Mouse (Mus musculus): ENCODE measurements around the gene Rsph10b. TPM values are rescaled to one million over a fixed set of nuclear protein-coding genes. Genes with fewer than 3 reads are reported as not detected.
A peak's percentile ranks its signal among the peaks of the same experiment; 100 is the strongest.
"Not testable (repeated sequence)": the region's sequence is repeated elsewhere in the genome, so short reads cannot be mapped to it uniquely, and the experiment has no call there.

The Rsph10b gene
- polyA plus RNA-seq, 1 experiment from 2014 or later = 3.9 TPM

GRCm38 (mm10) chr5:143999409-143999808 lies 66.6 kb downstream of the Rsph10b start:
- Histone ChIP-seq H3K27me3 (ENCODE audit: control insufficient read depth, insufficient read depth, low read length) (no peaks in the 10 kb centered on the region), H3K4me3 (replicated peaks; ENCODE audit: low read length) (no peak overlapping the region), H3K4me1 (replicated peaks; ENCODE audit: control insufficient read depth, insufficient read depth, low read length) (no peaks in the 10 kb centered on the region), H3K4me2 (replicated peaks) (no peak overlapping the region), H3K9ac (no peak overlapping the region), H3K9me3 (ENCODE audit: control insufficient read depth, low read length) (no peaks in the 10 kb centered on the region), H3K27ac (no peak overlapping the region), H3K36me3 (replicated peaks; ENCODE audit: control insufficient read depth, insufficient read depth) (peaks cover 100% of the 10 kb centered on the region)
- WGBS = 86% methylated on average over 1 of the region's 1 CpGs
- no peak for DNase-seq (ENCODE audit: low spot score)
- no peak for ATAC-seq (ENCODE audit: low FRiP score)

DNA sequence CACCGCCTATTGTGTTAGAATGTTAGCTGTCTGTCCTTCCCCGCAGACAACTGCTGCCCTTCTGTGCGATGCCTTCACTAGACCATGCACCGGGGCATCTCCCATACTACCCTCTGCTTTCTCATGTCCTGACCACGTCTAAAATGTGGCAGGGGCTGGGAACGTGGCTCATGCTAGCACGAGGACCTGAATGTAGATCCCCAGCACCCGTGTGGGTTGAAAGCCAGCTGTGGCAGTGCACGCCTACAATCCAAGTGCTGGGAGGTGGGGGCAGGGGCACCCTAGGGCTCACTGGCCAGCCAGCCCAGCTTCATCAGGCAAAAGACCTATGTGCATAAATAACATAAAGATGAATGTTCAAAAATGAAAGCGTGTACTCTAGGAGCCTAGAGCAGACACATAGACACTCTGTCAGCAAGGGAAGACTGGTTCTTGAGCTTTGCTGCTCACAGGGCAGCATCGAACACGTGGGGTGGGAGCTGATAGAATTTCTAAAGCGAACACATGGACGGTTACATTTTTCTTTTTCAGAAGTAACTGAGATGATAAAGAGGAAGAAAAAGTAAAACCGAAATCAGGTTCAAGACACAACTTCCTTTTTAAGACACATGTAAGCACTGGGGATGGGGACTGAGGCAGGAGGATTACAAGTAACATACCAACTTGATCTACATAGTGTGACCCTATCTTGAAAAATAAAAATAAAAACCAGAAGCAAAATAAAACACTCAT lies 69.8 kb downstream of the Rsph10b start:
- Histone ChIP-seq H3K9me3 (ENCODE audit: control insufficient read depth, low read length) (no peaks in the 10 kb centered on the region), H3K4me2 (replicated peaks) (no peak overlapping the region), H3K27me3 (ENCODE audit: control insufficient read depth, insufficient read depth, low read length) (no peaks in the 10 kb centered on the region), H3K27ac (no peak overlapping the region), H3K9ac (no peak overlapping the region), H3K4me1 (replicated peaks; ENCODE audit: control insufficient read depth, insufficient read depth, low read length) (no peaks in the 10 kb centered on the region), H3K36me3 (replicated peaks; ENCODE audit: control insufficient read depth, insufficient read depth) (peaks cover 92% of the 10 kb centered on the region), H3K4me3 (replicated peaks; ENCODE audit: low read length) (no peak overlapping the region)
- DNase-seq (ENCODE audit: low spot score) (no peak), ATAC-seq (ENCODE audit: low FRiP score) (no peak)
- WGBS = 96% methylated on average over 15 of the region's 15 CpGs

DNA sequence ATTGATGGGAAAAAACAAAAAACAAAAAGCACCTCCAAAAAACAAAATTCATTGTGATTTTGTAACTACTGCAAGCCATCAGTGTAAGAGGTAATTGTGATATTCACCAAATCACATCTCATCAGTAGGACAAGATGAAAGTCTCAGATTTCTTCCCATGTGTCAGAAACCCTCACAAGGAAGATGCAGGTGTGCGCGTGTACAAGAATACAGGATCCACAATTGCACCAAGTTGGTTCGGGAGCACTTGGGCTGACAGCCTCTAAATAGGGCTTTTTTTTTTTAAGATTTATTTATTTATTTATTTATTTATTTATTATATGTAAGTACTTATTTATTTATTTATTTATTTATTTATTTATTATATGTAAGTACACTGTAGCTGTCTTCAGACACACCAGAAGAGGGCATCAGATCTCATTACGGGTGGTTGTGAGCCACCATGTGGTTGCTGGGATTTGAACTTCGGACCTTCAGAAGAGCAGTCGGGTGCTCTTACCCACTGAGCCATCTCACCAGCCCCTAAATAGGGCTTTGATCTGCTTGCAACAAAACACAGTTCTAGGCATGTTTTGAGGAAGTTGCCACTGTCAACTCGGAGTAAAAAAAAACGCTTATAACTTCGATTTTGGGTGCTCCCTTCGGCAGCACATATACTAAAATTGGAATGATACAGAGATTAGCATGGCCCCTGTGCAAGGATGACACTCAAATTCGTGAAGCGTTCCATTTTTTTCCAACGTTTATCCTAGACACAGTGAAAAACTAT lies 80.7 kb downstream of the Rsph10b start:
- Histone ChIP-seq H3K4me3 (replicated peaks; ENCODE audit: low read length) (peak overlapping the region; percentile 90), H3K4me2 (replicated peaks) (peak overlapping the region; percentile 60), H3K9ac (peak overlapping the region; percentile 78), H3K36me3 (replicated peaks; ENCODE audit: control insufficient read depth, insufficient read depth) (peaks cover 41% of the 10 kb centered on the region)
- not testable (repeated sequence) for DNase-seq (ENCODE audit: low spot score); ATAC-seq (ENCODE audit: low FRiP score); H3K4me1 ChIP-seq (replicated peaks; ENCODE audit: control insufficient read depth, insufficient read depth, low read length); H3K27me3 ChIP-seq (ENCODE audit: control insufficient read depth, insufficient read depth, low read length); H3K9me3 ChIP-seq (ENCODE audit: control insufficient read depth, low read length); H3K27ac ChIP-seq
- WGBS = 72% methylated on average over 12 of the region's 13 CpGs

DNA sequence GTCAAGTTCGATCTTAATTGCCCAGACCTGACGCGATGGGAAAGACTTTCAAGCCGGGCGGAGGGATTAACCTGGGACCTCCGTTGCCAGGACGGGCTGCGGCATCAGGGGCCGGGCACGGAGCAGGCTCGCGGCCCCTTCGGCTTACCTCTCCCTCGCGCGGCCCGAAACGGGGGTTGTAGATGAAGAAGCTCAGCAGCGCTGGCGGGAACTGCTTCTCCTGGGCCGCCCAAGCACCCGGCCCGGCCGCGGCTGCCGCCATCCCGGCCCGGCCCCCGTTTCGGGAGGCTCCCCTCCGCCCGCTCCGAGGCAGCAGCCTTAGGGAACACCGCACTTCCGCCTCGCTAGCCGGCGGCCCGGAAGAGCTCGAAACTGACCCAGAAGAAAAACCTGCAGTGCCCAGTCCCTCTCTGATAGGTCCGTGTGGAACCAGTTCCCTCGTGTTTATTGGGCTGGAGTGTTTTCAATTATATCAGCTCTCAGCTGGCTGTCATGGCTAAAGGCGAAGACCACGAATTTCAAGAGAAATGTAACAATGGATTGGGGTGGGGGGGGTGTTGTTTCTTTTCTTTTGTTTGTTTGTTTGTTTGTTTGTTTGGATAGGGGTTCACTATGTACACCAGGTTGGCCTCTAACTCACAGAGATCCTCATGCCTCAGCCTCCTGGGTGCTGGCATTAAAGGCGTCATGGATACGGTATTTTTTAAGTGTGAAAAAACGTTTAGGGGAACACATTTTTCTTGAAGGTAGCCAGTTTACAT lies 81.9 kb downstream of the Rsph10b start, which contains the start of gene Ccz1:
Gene Ccz1, minus strand, starts transcription at position 327 of the 761 bp plus-strand sequence.
- H3K27ac ChIP-seq = peak within 1 kb of the TSS; percentile 79
- peak within 1 kb of the TSS; percentile 78 for H3K9ac ChIP-seq
- peak within 1 kb of the TSS; percentile 90 for H3K4me3 ChIP-seq (replicated peaks; ENCODE audit: low read length)
- peaks cover 7% of the 10 kb centered on the region; the same call in 1 of the 2 replicates for H3K4me1 ChIP-seq (replicated peaks; ENCODE audit: control insufficient read depth, insufficient read depth, low read length)
- H3K36me3 ChIP-seq (replicated peaks; ENCODE audit: control insufficient read depth, insufficient read depth) = peaks cover 29% of the 10 kb centered on the region
- ATAC-seq (ENCODE audit: low FRiP score) = peak; percentile 99
- 4% methylated on average over 46 of the region's 47 CpGs for WGBS
- DNase-seq (ENCODE audit: low spot score) = peak; percentile 83
- no peaks in the 10 kb centered on the region for H3K9me3 ChIP-seq (ENCODE audit: control insufficient read depth, low read length)
- peak within 1 kb of the TSS; percentile 60 for H3K4me2 ChIP-seq (replicated peaks)
- H3K27me3 ChIP-seq (ENCODE audit: control insufficient read depth, insufficient read depth, low read length) = no peaks in the 10 kb centered on the region

GRCm38 (mm10) chr5:144015312-144015650 lies 82.4 kb downstream of the Rsph10b start:
- H3K27me3 ChIP-seq (ENCODE audit: control insufficient read depth, insufficient read depth, low read length) = no peaks in the 10 kb centered on the region
- H3K27ac ChIP-seq = no peak overlapping the region
- peaks cover 7% of the 10 kb centered on the region; the same call in 1 of the 2 replicates for H3K4me1 ChIP-seq (replicated peaks; ENCODE audit: control insufficient read depth, insufficient read depth, low read length)
- no peaks in the 10 kb centered on the region for H3K9me3 ChIP-seq (ENCODE audit: control insufficient read depth, low read length)
- WGBS = 82% methylated on average over 3 of the region's 3 CpGs
- H3K36me3 ChIP-seq (replicated peaks; ENCODE audit: control insufficient read depth, insufficient read depth) = peaks cover 24% of the 10 kb centered on the region
- H3K9ac ChIP-seq = peak overlapping the region; percentile 78
- H3K4me2 ChIP-seq (replicated peaks) = peak overlapping the region; percentile 60
- ATAC-seq (ENCODE audit: low FRiP score) (no peak), DNase-seq (ENCODE audit: low spot score) (no peak)
- peak overlapping the region; percentile 90 for H3K4me3 ChIP-seq (replicated peaks; ENCODE audit: low read length)

DNA sequence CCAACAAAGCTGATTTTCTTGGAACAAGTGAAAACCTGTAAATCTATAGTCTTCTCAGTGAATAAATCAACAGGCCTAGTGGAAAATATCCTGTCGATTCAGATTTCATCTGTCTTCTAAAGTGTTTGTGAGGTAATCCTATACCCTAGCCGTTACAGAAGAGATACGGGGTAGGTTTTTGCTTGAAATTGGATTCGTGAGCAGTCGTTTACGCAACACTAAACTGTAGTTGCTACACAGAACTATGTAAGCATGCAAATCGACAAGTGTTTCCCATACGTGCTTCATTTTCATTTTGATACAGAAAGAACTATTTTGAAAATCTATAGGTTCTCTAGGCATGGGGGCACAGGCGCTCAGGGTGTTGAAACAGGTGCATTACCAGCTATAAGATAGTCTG lies 83.0 kb downstream of the Rsph10b start:
- no peaks in the 10 kb centered on the region for H3K27me3 ChIP-seq (ENCODE audit: control insufficient read depth, insufficient read depth, low read length)
- peaks cover 19% of the 10 kb centered on the region for H3K36me3 ChIP-seq (replicated peaks; ENCODE audit: control insufficient read depth, insufficient read depth)
- no peak overlapping the region for H3K9ac ChIP-seq
- 91% methylated on average over 9 of the region's 9 CpGs for WGBS
- no peak overlapping the region for H3K4me3 ChIP-seq (replicated peaks; ENCODE audit: low read length)
- H3K4me2 ChIP-seq (replicated peaks) = no peak overlapping the region
- peaks cover 7% of the 10 kb centered on the region; the same call in 1 of the 2 replicates for H3K4me1 ChIP-seq (replicated peaks; ENCODE audit: control insufficient read depth, insufficient read depth, low read length)
- DNase-seq (ENCODE audit: low spot score) (no peak), ATAC-seq (ENCODE audit: low FRiP score) (no peak)
- H3K9me3 ChIP-seq (ENCODE audit: control insufficient read depth, low read length) = no peaks in the 10 kb centered on the region
- no peak overlapping the region for H3K27ac ChIP-seq

- no peak within 1 kb of the TSS for H3K27ac ChIP-seq
- no peaks in the 10 kb centered on the region for H3K36me3 ChIP-seq (replicated peaks; ENCODE audit: control insufficient read depth, insufficient read depth)
- no peaks in the 10 kb centered on the region for H3K9me3 ChIP-seq (ENCODE audit: control insufficient read depth, low read length)
- no peaks in the 10 kb centered on the region for H3K27me3 ChIP-seq (ENCODE audit: control insufficient read depth, insufficient read depth, low read length)
- no peak for ATAC-seq (ENCODE audit: low FRiP score)
- H3K4me1 ChIP-seq (replicated peaks; ENCODE audit: control insufficient read depth, insufficient read depth, low read length) = no peaks in the 10 kb centered on the region
- 76% methylated on average over 11 of the region's 11 CpGs for WGBS
- DNase-seq (ENCODE audit: low spot score) = no peak
- H3K4me2 ChIP-seq (replicated peaks) = no peak within 1 kb of the TSS
- H3K4me3 ChIP-seq (replicated peaks; ENCODE audit: low read length) = no peak within 1 kb of the TSS
- no peak within 1 kb of the TSS for H3K9ac ChIP-seq
These were observed 93.9 kb downstream of the Rsph10b start, which contains the start of gene Ocm for GRCm38 (mm10) chr5:144026620-144027263. Ocm (minus strand) TSS chr5:144026670.

- Histone ChIP-seq H3K4me1 (replicated peaks; ENCODE audit: control insufficient read depth, insufficient read depth, low read length) (no peaks in the 10 kb centered on the region), H3K27ac (no peak overlapping the region), H3K9ac (no peak overlapping the region), H3K4me2 (replicated peaks) (no peak overlapping the region), H3K4me3 (replicated peaks; ENCODE audit: low read length) (no peak overlapping the region), H3K36me3 (replicated peaks; ENCODE audit: control insufficient read depth, insufficient read depth) (no peaks in the 10 kb centered on the region), H3K9me3 (ENCODE audit: control insufficient read depth, low read length) (no peaks in the 10 kb centered on the region), H3K27me3 (ENCODE audit: control insufficient read depth, insufficient read depth, low read length) (no peaks in the 10 kb centered on the region; the same call in 1 of the 2 replicates)
- ATAC-seq (ENCODE audit: low FRiP score) (no peak), DNase-seq (ENCODE audit: low spot score) (no peak)
- 94% methylated on average over 7 of the region's 7 CpGs for WGBS
These were observed 99.7 kb downstream of the Rsph10b start for GRCm38 (mm10) chr5:144032491-144032890.
